Mouse (Mus musculus) olfactory bulb, adult 2 months (tissue): ENCODE data around the gene A630001G21Rik. TPM values are rescaled to one million over a fixed set of nuclear protein-coding genes. Genes with fewer than 3 reads are reported as not detected.

Experiments used
- H3K27ac ChIP-seq: fragments of 200-500 bp; 2 replicates; pipeline ENCODE4 v1.5.1; 2012; ENCODE audit warnings: low read depth, low read length; ENCODE audit not compliant: insufficient read depth
- H3K4me1 ChIP-seq: fragments of 200-500 bp; 2 replicates; pipeline ENCODE4 v1.6.1; 2012; ENCODE audit warnings: low read length; ENCODE audit not compliant: control insufficient read depth, insufficient read depth
- H3K4me3 ChIP-seq: fragments of 200-500 bp; 2 replicates; pipeline ENCODE4 v1.5.1; 2012; ENCODE audit warnings: mild to moderate bottlenecking, low read depth, low read length, moderate library complexity; ENCODE audit not compliant: insufficient read depth
- CTCF ChIP-seq: fragments of 200-500 bp; IDR thresholded peaks from 2 replicates; pipeline ENCODE4 v1.5.1; 2012; ENCODE audit warnings: low read depth, mild to moderate bottlenecking, low read length, moderate library complexity; ENCODE audit not compliant: insufficient read depth
- POLR2A ChIP-seq: fragments of 200-500 bp; IDR thresholded peaks from 2 replicates; pipeline ENCODE4 v1.6.1; 2012; ENCODE audit warnings: mild to moderate bottlenecking, low read depth, low read length, moderate library complexity; ENCODE audit not compliant: insufficient read depth
- WGBS: fragments of 180-500 bp; shearing (Covaris S2); methylation state at CpG from one replicate; pipeline ENCODE4 v1.1.7; 2018; 5-methylcytosine and 5-hydroxymethylcytosine counted together
- polyA plus RNA-seq: library from polyadenylated mRNA; stranded (reverse); fragments of >200 nt; gene quantifications from 2 replicates; pipeline ENCODE4 v1.2.4, GENCODE M21; 2012; ENCODE audit warnings: low replicate concordance; ENCODE audit not compliant: missing spikeins, insufficient read depth, insufficient read length

Gene A630001G21Rik
- polyA plus RNA-seq, 1 experiment = not detected

- no peak overlapping the region for H3K4me3 ChIP-seq
- no peaks in the 10 kb centered on the region for H3K4me1 ChIP-seq
- 86% methylated on average over 3 of the region's 3 CpGs for WGBS
Measured at GRCm38 (mm10) chr1:85732581-85732980, 45.9 kb downstream of the A630001G21Rik start.

DNA sequence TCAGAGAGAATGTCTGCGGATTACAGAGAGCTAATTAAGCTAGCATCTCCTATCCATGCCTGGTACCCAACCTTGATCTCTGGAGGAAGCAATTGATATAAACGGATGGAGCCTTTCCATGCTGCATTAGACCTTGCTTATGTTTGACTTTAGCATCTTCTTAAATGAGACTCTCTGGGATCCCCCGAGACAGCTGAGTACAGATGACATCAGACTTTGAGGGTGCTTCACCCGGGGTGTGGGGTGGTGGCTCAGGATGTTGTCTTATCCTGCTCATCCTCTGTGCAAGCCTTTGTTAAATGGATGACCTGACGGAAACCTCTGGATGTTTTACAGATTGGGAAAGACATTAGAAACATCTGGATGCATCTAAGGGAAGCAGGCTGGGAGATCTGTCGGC lies 48.0 kb downstream of the A630001G21Rik start:
- 85% methylated on average over 6 of the region's 6 CpGs for WGBS
- TF ChIP-seq CTCF (no peak), POLR2A (no peak)
- H3K27ac ChIP-seq = no peak overlapping the region
- no peak overlapping the region for H3K4me3 ChIP-seq
- no peaks in the 10 kb centered on the region for H3K4me1 ChIP-seq

More at GRCm38 (mm10) chr1:85732581-85732980, 45.9 kb downstream of the A630001G21Rik start:
- no peak overlapping the region for H3K27ac ChIP-seq
- TF ChIP-seq CTCF (no peak), POLR2A (no peak)

DNA sequence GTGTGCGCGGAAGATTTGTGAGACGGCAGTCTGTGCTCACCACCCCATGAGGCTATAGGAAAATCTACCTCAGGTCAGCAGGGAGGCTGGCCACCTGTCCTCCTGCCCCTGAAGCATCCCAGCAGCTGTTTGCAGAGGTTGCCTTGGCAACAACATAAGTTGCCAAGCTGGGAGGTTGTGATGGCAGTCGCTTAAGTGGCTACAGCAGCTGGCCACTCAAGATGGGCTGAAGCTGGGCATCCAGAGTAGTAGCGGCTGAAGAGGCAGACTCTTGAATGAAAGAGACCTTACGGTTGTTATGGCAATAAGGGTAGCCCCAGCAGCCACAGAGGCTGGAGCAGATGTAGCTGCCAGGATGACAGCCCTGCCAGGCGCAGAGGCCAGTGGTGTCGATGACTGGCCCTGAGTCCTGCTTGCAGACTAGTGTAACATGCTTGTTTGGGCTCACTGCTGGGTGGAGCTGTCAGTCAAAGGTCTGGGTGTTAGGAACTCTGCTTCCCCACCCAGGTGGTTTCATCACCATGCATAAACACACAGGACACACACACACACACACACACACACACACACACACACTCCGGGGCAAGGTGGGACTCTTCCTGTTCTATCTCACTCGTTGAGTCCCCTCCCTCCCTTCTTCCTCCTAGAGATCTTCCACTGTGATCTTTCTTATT lies 58.1 kb downstream of the A630001G21Rik start:
- peaks cover 5% of the 10 kb centered on the region; the same call in 1 of the 2 replicates for H3K4me1 ChIP-seq
- 64% methylated on average over 10 of the region's 10 CpGs for WGBS
- no peak for TF ChIP-seq POLR2A
- TF ChIP-seq CTCF = no peak
- H3K27ac ChIP-seq = no peak overlapping the region
- H3K4me3 ChIP-seq = no peak overlapping the region

GRCm38 (mm10) chr1:85719049-85719448 lies 59.4 kb downstream of the A630001G21Rik start:
- WGBS = 89% methylated on average over 4 of the region's 4 CpGs
- Histone ChIP-seq H3K4me1 (peaks cover 5% of the 10 kb centered on the region; the same call in 1 of the 2 replicates), H3K27ac (no peak overlapping the region), H3K4me3 (no peak overlapping the region)
- TF ChIP-seq POLR2A = no peak
- TF ChIP-seq CTCF = no peak

DNA sequence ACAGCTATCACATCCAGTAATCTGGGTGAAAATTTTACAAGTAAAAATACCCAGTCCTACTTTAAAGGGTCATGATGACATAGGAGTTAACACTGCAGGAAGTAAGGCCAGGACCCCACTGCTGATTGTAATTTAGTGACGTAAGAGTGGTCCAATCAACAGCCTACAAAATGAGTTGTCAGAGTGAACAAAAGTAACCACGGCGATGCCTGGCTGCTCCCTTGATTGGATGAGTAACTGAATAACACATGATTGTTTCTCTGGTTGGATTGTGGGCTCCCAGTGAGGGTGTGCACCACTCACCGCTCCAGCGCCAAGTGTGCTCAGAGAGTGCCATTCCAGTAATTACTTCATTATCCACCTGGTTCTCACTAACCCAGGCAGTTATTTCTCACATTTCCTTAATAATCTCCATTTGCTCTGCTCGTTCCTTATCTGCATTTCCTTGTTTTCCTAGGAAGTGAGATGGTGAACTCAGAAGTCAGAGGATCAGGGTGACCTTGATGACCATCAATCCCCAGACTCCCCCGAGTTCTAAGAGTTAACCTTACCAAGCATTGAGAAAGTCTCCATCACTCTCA lies 61.9 kb downstream of the A630001G21Rik start:
- H3K27ac ChIP-seq = no peak overlapping the region
- H3K4me3 ChIP-seq = no peak overlapping the region
- peaks cover 5% of the 10 kb centered on the region; the same call in 1 of the 2 replicates for H3K4me1 ChIP-seq
- TF ChIP-seq POLR2A (no peak), CTCF (no peak)
- 35% methylated on average over 7 of the region's 7 CpGs for WGBS

DNA sequence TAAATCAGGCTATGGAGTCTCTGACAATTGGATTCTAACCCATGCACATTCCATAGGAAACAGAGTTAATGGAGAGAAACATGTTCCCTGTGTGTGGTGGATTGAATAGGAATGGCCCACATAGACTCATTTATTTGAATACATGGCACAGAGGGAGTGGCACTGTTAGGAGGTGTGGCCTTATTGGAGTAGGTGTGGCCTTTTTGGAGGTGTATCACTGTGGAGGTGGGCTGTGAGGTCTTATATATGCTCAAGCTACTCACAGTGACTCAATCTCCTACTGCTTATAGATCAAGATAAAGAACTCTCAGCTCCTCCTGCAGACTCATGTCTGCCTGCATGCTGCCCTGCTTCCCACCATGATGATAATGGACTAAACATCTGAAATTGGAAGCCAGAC lies 63.9 kb downstream of the A630001G21Rik start:
- no peak overlapping the region for H3K27ac ChIP-seq
- TF ChIP-seq POLR2A (no peak), CTCF (no peak)
- H3K4me1 ChIP-seq = no peaks in the 10 kb centered on the region
- H3K4me3 ChIP-seq = no peak overlapping the region

- WGBS = 85% methylated on average over 2 of the region's 2 CpGs
- H3K27ac ChIP-seq = no peak overlapping the region
- H3K4me3 ChIP-seq = no peak overlapping the region
- no peak for TF ChIP-seq CTCF
- no peak for TF ChIP-seq POLR2A
- H3K4me1 ChIP-seq = peaks cover 5% of the 10 kb centered on the region
Measured at GRCm38 (mm10) chr1:85706754-85707153, 71.7 kb downstream of the A630001G21Rik start.

- Histone ChIP-seq H3K4me1 (peaks cover 5% of the 10 kb centered on the region), H3K4me3 (no peak overlapping the region), H3K27ac (no peak overlapping the region)
- no peak for TF ChIP-seq CTCF
- no peak for TF ChIP-seq POLR2A
- WGBS = 100% methylated on average over 1 of the region's 1 CpGs
Measured at GRCm38 (mm10) chr1:85705552-85705951, 72.9 kb downstream of the A630001G21Rik start.
